Mouse (Mus musculus) myocyte (in vitro differentiated cells): ENCODE data around the gene Gm17359.

Source experiments
- CEBPB ChIP-seq: IDR thresholded peaks from 2 replicates; pipeline ENCODE4 v1.6.1; 2011; ENCODE audit warnings: mild to moderate bottlenecking, moderate library complexity; ENCODE audit not compliant: poor library complexity, insufficient read depth, severe bottlenecking
- MAX ChIP-seq: IDR thresholded peaks from one replicate; pipeline ENCODE4 v1.6.1; 2011; ENCODE audit warnings: low read depth, mild to moderate bottlenecking, control low read depth
- MYOD1 ChIP-seq, 3 experiments: IDR thresholded peaks; one replicate each; pipeline ENCODE4 v1.6.1; 2011; ENCODE audit warnings: control low read depth in 2 of 3, low read depth in 2 of 3, mild to moderate bottlenecking in 2 of 3, moderate library complexity in 1 of 3; ENCODE audit not compliant: insufficient read length in 2 of 3, control insufficient read depth in 1 of 3
- MYOG ChIP-seq, 3 experiments: IDR thresholded peaks; one replicate each; pipeline ENCODE4 v1.6.1; 2011; ENCODE audit warnings: control low read depth in 2 of 3, low read depth in 2 of 3, mild to moderate bottlenecking in 2 of 3; ENCODE audit not compliant: insufficient read length in 2 of 3, control insufficient read depth in 1 of 3, insufficient read depth in 1 of 3
- POLR2A ChIP-seq: IDR thresholded peaks from one replicate; pipeline ENCODE4 v1.6.1; 2011; ENCODE audit warnings: low read depth, mild to moderate bottlenecking, control low read depth, moderate library complexity; ENCODE audit not compliant: insufficient read length
- POLR2AphosphoS2 ChIP-seq: IDR thresholded peaks from one replicate; pipeline ENCODE4 v1.6.1; 2011; ENCODE audit warnings: low read depth, control low read depth; ENCODE audit not compliant: insufficient read length
- REST ChIP-seq: IDR thresholded peaks from one replicate; pipeline ENCODE4 v1.6.1; 2011; ENCODE audit warnings: mild to moderate bottlenecking, control low read depth, moderate library complexity; ENCODE audit not compliant: insufficient read depth, insufficient read length
- SRF ChIP-seq: IDR thresholded peaks from one replicate; pipeline ENCODE4 v1.6.1; 2011; ENCODE audit warnings: low read depth; ENCODE audit not compliant: control insufficient read depth, insufficient read length
- USF1 ChIP-seq: IDR thresholded peaks from one replicate; pipeline ENCODE4 v1.6.1; 2011; ENCODE audit warnings: low read depth, mild to moderate bottlenecking, control low read depth, moderate library complexity

DNA sequence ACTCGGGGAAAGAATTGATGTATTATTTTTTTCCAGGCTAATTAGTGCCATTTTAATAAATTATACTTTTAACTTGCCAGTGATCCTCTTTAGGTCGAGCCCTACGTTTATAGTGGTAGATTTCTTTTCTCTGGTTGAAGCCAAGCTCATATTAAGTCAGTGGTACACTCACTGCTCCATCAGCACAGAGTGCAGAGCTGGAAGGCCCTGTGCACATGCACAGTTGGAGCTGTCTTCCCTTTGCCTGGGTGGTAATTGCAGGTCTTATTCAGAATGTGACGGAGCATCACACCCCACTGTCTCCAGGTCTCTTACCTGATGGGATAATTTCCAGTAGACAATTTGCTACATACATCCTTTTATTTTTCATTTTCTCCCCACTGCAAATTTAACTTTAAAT lies 52.6 kb downstream of the Gm17359 start:
- TF ChIP-seq POLR2A (no peak), SRF (no peak), POLR2AphosphoS2 (no peak), MAX (no peak), CEBPB (no peak), USF1 (no peak), MYOD1 (IDR thresholded peaks at IDR 0.05; ENCODE audit: control insufficient read depth in 1 of 3, insufficient read length in 2 of 3, low read depth in 2 of 3) (no peak), MYOG (IDR thresholded peaks at IDR 0.05; ENCODE audit: control insufficient read depth in 1 of 3, insufficient read depth in 1 of 3, insufficient read length in 2 of 3, low read depth in 2 of 3) (no peak), REST (no peak)
